In genomic region chr9:75085242-75085824, GRCm38 (mm10) we compare ENCODE assay signal across 15 mouse cellular contexts. TPM values are rescaled to one million over a fixed set of nuclear protein-coding genes. Genes with fewer than 3 reads are reported as not detected.
DNase-seq lines count a peak whose midpoint lies in the region; ATAC-seq lines count a peak whose summit lies in the region.
"Had no signal": no experiment of that assay in that cellular context is flagged by ENCODE, and none has a peak within 500 bp of the region (broad histone marks: within the 10 kb centered on the region; RNA-seq: fewer than 3 reads in every experiment).

No protein-coding gene starts in this region.

- H3K36me3 ChIP-seq in forebrain, embryonic 11.5 days (ENCODE audit: control insufficient read depth, insufficient read depth, low read length), result no peaks in the 10 kb centered on the region; the same call in 1 of the 2 replicates
- H3K36me3 ChIP-seq in forebrain, embryonic 10.5 days (replicated peaks), result peaks cover 17% of the 10 kb centered on the region
- no peaks in the 10 kb centered on the region for H3K36me3 ChIP-seq in midbrain, embryonic 14.5 days (ENCODE audit: control insufficient read depth, insufficient read depth, low read length)
- H3K36me3 ChIP-seq in midbrain, embryonic 11.5 days (ENCODE audit: control insufficient read depth, insufficient read depth, low read length), result peaks cover 3% of the 10 kb centered on the region; the same call in 1 of the 2 replicates
- no peaks in the 10 kb centered on the region for H3K36me3 ChIP-seq in forebrain, embryonic 14.5 days (ENCODE audit: control insufficient read depth, insufficient read depth, low read length)
- H3K36me3 ChIP-seq: intestine, embryonic 15.5 days; midbrain, embryonic 13.5 days had no signal

- H3K27ac ChIP-seq in forebrain, embryonic 11.5 days (ENCODE audit: low read depth, low read length), result no peak overlapping the region
- no peak overlapping the region for H3K27ac ChIP-seq in forebrain, embryonic 10.5 days
- no peak overlapping the region for H3K27ac ChIP-seq in midbrain, embryonic 14.5 days (replicated peaks; ENCODE audit: low read depth, low read length)
- no peak overlapping the region for H3K27ac ChIP-seq in midbrain, embryonic 11.5 days (ENCODE audit: low read depth, low read length)
- H3K27ac ChIP-seq in forebrain, embryonic 14.5 days (ENCODE audit: low read depth, low read length), result 0 out of 2 replicates have a peak overlapping the region, but pooled peaks have one; percentile 33
- H3K27ac ChIP-seq: intestine, embryonic 15.5 days; midbrain, embryonic 13.5 days had no signal

- H3K27me3 ChIP-seq in forebrain, embryonic 11.5 days (ENCODE audit: control insufficient read depth, insufficient read depth, low read length), result no peaks in the 10 kb centered on the region
- no peaks in the 10 kb centered on the region for H3K27me3 ChIP-seq in forebrain, embryonic 10.5 days (ENCODE audit: poor library complexity, severe bottlenecking)
- no peaks in the 10 kb centered on the region for H3K27me3 ChIP-seq in midbrain, embryonic 14.5 days (ENCODE audit: control insufficient read depth, insufficient read depth, low read length)
- H3K27me3 ChIP-seq in midbrain, embryonic 11.5 days (ENCODE audit: control insufficient read depth, insufficient read depth, low read length), result no peaks in the 10 kb centered on the region
- H3K27me3 ChIP-seq in forebrain, embryonic 14.5 days (replicated peaks; ENCODE audit: control insufficient read depth, insufficient read depth, low read length), result no peaks in the 10 kb centered on the region
- H3K27me3 ChIP-seq: intestine, embryonic 15.5 days; midbrain, embryonic 13.5 days had no signal

- no peak overlapping the region for H3K9ac ChIP-seq in forebrain, embryonic 11.5 days (ENCODE audit: low read length)
- H3K9ac ChIP-seq in midbrain, embryonic 14.5 days (replicated peaks; ENCODE audit: low read length), result no peak overlapping the region
- H3K9ac ChIP-seq in midbrain, embryonic 11.5 days (ENCODE audit: low read length), result no peak overlapping the region
- no peak overlapping the region for H3K9ac ChIP-seq in forebrain, embryonic 14.5 days (ENCODE audit: low read length)
- H3K9ac ChIP-seq: intestine, embryonic 15.5 days; midbrain, embryonic 13.5 days had no signal

- peak; percentile 56; the same call in 1 of the 2 replicates for ATAC-seq in forebrain, embryonic 11.5 days (replicated peaks; ENCODE audit: low FRiP score)
- no peak for ATAC-seq in midbrain, embryonic 14.5 days (ENCODE audit: low FRiP score, low TSS enrichment)
- ATAC-seq in midbrain, embryonic 11.5 days (ENCODE audit: low FRiP score), result no peak
- ATAC-seq in forebrain, embryonic 14.5 days, result peak; percentile 91
- ATAC-seq: intestine, embryonic 15.5 days; lung, postnatal 0 days; midbrain, embryonic 13.5 days had no signal

- no peak overlapping the region for H3K4me3 ChIP-seq in forebrain, embryonic 11.5 days (ENCODE audit: low read depth, low read length)
- no peak overlapping the region for H3K4me3 ChIP-seq in forebrain, embryonic 10.5 days
- no peak overlapping the region for H3K4me3 ChIP-seq in midbrain, embryonic 14.5 days (replicated peaks; ENCODE audit: low read depth, low read length)
- no peak overlapping the region for H3K4me3 ChIP-seq in midbrain, embryonic 11.5 days (ENCODE audit: low read depth, low read length)
- no peak overlapping the region for H3K4me3 ChIP-seq in forebrain, embryonic 14.5 days (ENCODE audit: low read depth, low read length)
- H3K4me3 ChIP-seq: intestine, embryonic 15.5 days; midbrain, embryonic 13.5 days had no signal

- no peak overlapping the region for H3K4me2 ChIP-seq in forebrain, embryonic 11.5 days (ENCODE audit: low read depth, low read length, severe bottlenecking)
- no peak overlapping the region for H3K4me2 ChIP-seq in midbrain, embryonic 14.5 days (ENCODE audit: low read length)
- H3K4me2 ChIP-seq in midbrain, embryonic 11.5 days, result no peak overlapping the region
- no peak overlapping the region for H3K4me2 ChIP-seq in forebrain, embryonic 14.5 days (ENCODE audit: low read length)
- H3K4me2 ChIP-seq: intestine, embryonic 15.5 days; midbrain, embryonic 13.5 days had no signal

- no peak for DNase-seq in forebrain, embryonic 11.5 days (ENCODE audit: low spot score)
- DNase-seq in forebrain, embryonic 10.5 days (ENCODE audit: extremely low spot score, low spot score), result no peak
- DNase-seq in midbrain, embryonic 14.5 days, result peak; percentile 12
- DNase-seq in midbrain, embryonic 11.5 days (ENCODE audit: low spot score, missing footprints), result no peak
- peak; percentile 70 for DNase-seq in forebrain, embryonic 14.5 days (ENCODE audit: low spot score)
- DNase-seq in retina, embryonic 14.5 days (ENCODE audit: low spot score), result peak; percentile 38
- no peak for DNase-seq in MN1 (ENCODE audit: low spot score)
- DNase-seq in gastrocnemius, postnatal 25 days, result no peak
- DNase-seq: adrenal gland, postnatal 14 days; cerebellum, adult 18-20 months; kidney, postnatal 36 days; thymus, adult 2 months had no signal

- no peaks in the 10 kb centered on the region; the same call in 1 of the 2 replicates for H3K9me3 ChIP-seq in forebrain, embryonic 11.5 days (ENCODE audit: control insufficient read depth, low read length)
- H3K9me3 ChIP-seq in forebrain, embryonic 10.5 days, result peaks cover 8% of the 10 kb centered on the region
- no peaks in the 10 kb centered on the region for H3K9me3 ChIP-seq in midbrain, embryonic 14.5 days (ENCODE audit: control insufficient read depth, low read length)
- 0 out of 2 replicates have a peak, but pooled peaks cover 2% of the 10 kb centered on the region for H3K9me3 ChIP-seq in midbrain, embryonic 11.5 days (ENCODE audit: control insufficient read depth, low read length)
- H3K9me3 ChIP-seq in forebrain, embryonic 14.5 days (replicated peaks; ENCODE audit: control insufficient read depth, low read length), result no peaks in the 10 kb centered on the region
- H3K9me3 ChIP-seq: intestine, embryonic 15.5 days; midbrain, embryonic 13.5 days had no signal

- no peaks in the 10 kb centered on the region for H3K4me1 ChIP-seq in forebrain, embryonic 11.5 days (replicated peaks; ENCODE audit: control insufficient read depth, insufficient read depth, low read length)
- H3K4me1 ChIP-seq in forebrain, embryonic 10.5 days, result peaks cover 7% of the 10 kb centered on the region
- H3K4me1 ChIP-seq in midbrain, embryonic 14.5 days (ENCODE audit: control insufficient read depth, insufficient read depth, low read length), result no peaks in the 10 kb centered on the region
- no peaks in the 10 kb centered on the region for H3K4me1 ChIP-seq in midbrain, embryonic 11.5 days (ENCODE audit: control insufficient read depth, insufficient read depth, low read length)
- H3K4me1 ChIP-seq in forebrain, embryonic 14.5 days (ENCODE audit: control insufficient read depth, insufficient read depth, low read length), result peaks cover 5% of the 10 kb centered on the region; the same call in 1 of the 2 replicates
- H3K4me1 ChIP-seq: intestine, embryonic 15.5 days had no signal

- 62% methylated on average over 5 of the region's 5 CpGs for WGBS in forebrain, embryonic 11.5 days
- 77% methylated on average over 5 of the region's 5 CpGs for WGBS in forebrain, embryonic 10.5 days
- 75% methylated on average over 5 of the region's 5 CpGs for WGBS in midbrain, embryonic 14.5 days
- 84% methylated on average over 5 of the region's 5 CpGs for WGBS in midbrain, embryonic 11.5 days
- 34% methylated on average over 5 of the region's 5 CpGs for WGBS in forebrain, embryonic 14.5 days

RNA-seq across cellular contexts. Expression of gene Myo5a, which starts 14.5 kb away (rescaled TPM):
- 38.0 and 41.5 TPM in 2 replicates for polyA plus RNA-seq in forebrain, embryonic 11.5 days (2014; fragmentation: Nextera tagmentation; extraction: Ambion mirVana)
- polyA plus RNA-seq in forebrain, embryonic 10.5 days (2016; fragmentation: Nextera tagmentation; extraction: Ambion mirVana), result 22.8 and 24.5 TPM in 2 replicates
- 36.4 and 48.0 TPM in 2 replicates for polyA plus RNA-seq in midbrain, embryonic 14.5 days (2014; fragmentation: Nextera tagmentation; extraction: Ambion mirVana)
- polyA plus RNA-seq in midbrain, embryonic 11.5 days (2014; fragmentation: Nextera tagmentation; extraction: Ambion mirVana), result 27.9 and 29.2 TPM in 2 replicates
- 23.9 and 33.5 TPM in 2 replicates for polyA plus RNA-seq in forebrain, embryonic 14.5 days (2014; fragmentation: Nextera tagmentation; extraction: Ambion mirVana)
- 1 to 10 TPM; 8.3 to 8.6 TPM for total RNA-seq in gastrocnemius, postnatal 25 days (2021)

RNA-seq across cellular contexts. Expression of gene Arpp19, which starts 47.9 kb away (rescaled TPM):
- 328 and 333 TPM in 2 replicates for polyA plus RNA-seq in forebrain, embryonic 11.5 days (2014; fragmentation: Nextera tagmentation; extraction: Ambion mirVana)
- polyA plus RNA-seq in forebrain, embryonic 10.5 days (2016; fragmentation: Nextera tagmentation; extraction: Ambion mirVana), result 351 and 362 TPM in 2 replicates
- polyA plus RNA-seq in midbrain, embryonic 14.5 days (2014; fragmentation: Nextera tagmentation; extraction: Ambion mirVana), result 217 and 234 TPM in 2 replicates
- 353 and 371 TPM in 2 replicates for polyA plus RNA-seq in midbrain, embryonic 11.5 days (2014; fragmentation: Nextera tagmentation; extraction: Ambion mirVana)
- polyA plus RNA-seq in forebrain, embryonic 14.5 days (2014; fragmentation: Nextera tagmentation; extraction: Ambion mirVana), result 258 and 266 TPM in 2 replicates
- total RNA-seq in gastrocnemius, postnatal 25 days (2021), result 100 to 1,000 TPM; 119 to 149 TPM

Comparison
In these comparisons a context has a peak if more than half of its experiments do, and no peak if none do; other contexts are left out.
1. DNase-seq: peak in midbrain, embryonic 14.5 days (single experiment), forebrain, embryonic 14.5 days (single experiment) and retina, embryonic 14.5 days (single experiment); none in forebrain, embryonic 11.5 days (single experiment), forebrain, embryonic 10.5 days (single experiment), midbrain, embryonic 11.5 days (single experiment), MN1 (single experiment) and gastrocnemius, postnatal 25 days (single experiment).
2. ATAC-seq: peak in forebrain, embryonic 11.5 days (single experiment) and forebrain, embryonic 14.5 days (single experiment); none in midbrain, embryonic 14.5 days (single experiment) and midbrain, embryonic 11.5 days (single experiment).